Mouse (Mus musculus): Measurements from ENCODE around the gene Msmp.
A peak's percentile ranks its signal among the peaks of the same experiment; 100 is the strongest.

Msmp gene

DNA sequence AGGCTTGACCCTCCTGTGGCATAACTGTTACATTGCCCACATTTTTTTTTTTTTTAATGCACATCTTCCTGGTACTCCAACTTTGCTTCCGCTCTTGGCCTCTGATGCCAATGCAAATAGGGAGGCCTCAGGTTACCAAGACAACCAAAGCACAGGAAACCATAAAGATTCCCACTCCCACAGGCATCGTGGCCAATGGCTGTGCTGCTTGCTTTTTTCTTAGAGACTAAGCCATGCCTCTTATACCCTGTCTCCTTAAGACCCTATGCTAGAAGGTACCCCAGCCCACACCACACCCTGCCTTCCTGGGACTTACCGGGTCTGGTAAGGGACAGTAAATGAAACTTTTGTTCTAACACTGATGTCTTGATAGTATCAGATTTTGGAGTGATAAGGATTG lies 9.2 kb upstream of the Msmp start:
- DNase-seq (ENCODE audit: low spot score) = no peak

GRCm38 (mm10) chr4:43591961-43592360 lies 7.7 kb upstream of the Msmp start:
- no peak for DNase-seq (ENCODE audit: low spot score)

GRCm38 (mm10) chr4:43591543-43591942 lies 7.2 kb upstream of the Msmp start:
- no peak for DNase-seq (ENCODE audit: low spot score)

GRCm38 (mm10) chr4:43587681-43588080 lies 3.4 kb upstream of the Msmp start:
- peak; percentile 36 for DNase-seq (ENCODE audit: low spot score)

DNA sequence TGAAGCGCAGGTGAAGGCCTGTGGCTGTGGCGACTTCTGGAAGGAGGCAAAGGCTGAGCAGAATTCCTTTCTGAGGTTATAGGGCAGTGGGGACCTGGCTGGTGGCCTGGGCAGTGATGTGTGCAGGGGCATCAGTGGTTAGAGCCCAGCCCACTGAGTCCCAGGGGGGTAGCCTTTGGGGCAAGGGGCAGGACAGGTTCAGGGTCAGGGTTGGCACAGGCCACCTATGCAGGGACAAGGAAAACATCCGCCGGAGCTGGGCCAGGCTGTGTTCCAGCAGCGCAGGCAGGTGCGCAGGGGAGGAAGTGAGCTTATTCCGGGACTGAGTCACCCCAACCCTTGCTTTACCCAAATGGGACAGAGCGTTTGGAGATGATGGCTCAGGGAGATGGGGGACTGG lies 2.1 kb upstream of the Msmp start:
- DNase-seq (ENCODE audit: low spot score) = no peak

- no peak for DNase-seq (ENCODE audit: low spot score)
Measured at GRCm38 (mm10) chr4:43585682-43586081, 1.4 kb upstream of the Msmp start.

DNA sequence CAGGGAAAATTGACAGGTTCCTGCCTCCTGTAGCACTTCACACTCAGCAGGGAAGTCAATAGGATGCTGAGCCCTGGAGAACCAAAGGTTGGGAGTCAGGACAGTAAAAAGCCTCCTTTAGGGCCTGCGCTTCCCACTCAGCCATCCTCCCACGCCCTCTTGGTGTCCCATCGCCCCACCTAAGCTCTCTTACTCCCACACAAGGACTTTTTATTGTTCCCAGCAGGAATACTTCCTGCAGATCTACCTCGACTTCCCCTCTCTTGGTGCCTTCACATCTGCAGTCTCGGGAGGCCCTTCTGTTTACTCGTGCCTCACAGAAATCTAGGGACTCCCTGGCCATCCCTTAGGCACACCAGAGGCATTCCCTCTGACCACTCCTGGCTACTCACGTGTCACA lies 873 bp downstream of the Msmp start:
- no peak for DNase-seq (ENCODE audit: low spot score)

GRCm38 (mm10) chr4:43582241-43582640 lies 2.1 kb downstream of the Msmp start:
- DNase-seq (ENCODE audit: low spot score) = no peak

GRCm38 (mm10) chr4:43581381-43581780 lies 2.9 kb downstream of the Msmp start:
- no peak for DNase-seq (ENCODE audit: low spot score)

DNA sequence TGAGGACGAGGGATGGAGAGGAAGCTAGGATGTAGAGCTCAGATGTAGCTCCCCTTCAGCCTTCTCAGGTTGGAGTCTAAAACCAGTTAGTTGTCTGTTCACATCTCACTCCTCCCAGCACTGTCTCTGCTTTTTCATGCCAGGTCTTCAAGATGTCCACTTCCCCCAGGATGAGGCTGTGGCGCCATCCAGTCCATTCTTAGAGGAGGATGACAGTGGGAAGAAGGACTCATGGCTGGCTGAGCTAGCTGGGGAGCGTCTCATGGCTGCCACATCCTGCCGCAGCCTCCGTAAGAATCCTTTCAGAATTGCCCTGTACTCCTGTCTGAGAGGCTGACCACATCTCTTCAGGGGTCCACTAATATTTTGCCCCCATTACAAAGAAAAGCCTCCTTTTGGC lies 3.6 kb downstream of the Msmp start:
- DNase-seq (ENCODE audit: low spot score) = no peak

DNA sequence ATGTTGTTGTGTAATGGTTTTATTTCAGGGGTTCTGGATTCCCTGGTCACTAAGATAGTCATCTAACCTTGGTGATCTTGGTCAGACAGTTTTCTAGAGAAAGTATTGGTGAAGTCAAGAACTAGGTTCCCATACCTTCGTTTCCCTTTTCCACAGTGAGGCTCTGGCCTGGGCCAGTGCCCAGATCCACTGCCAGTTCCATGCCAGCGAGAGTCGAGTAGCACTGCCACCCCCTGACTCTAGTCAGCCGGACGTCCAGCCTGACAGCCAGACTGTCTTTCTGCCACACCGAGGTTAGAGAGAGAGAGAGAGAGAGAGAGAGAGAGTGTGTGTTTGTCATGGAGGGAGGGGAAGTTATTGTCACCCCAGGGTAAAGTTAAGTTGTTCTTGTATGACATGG lies 4.6 kb downstream of the Msmp start:
- no peak for DNase-seq (ENCODE audit: low spot score)

- DNase-seq (ENCODE audit: low spot score) = no peak
Measured at GRCm38 (mm10) chr4:43579256-43579655, 5.0 kb downstream of the Msmp start.

- DNase-seq (ENCODE audit: low spot score) = peak; percentile 91
Measured at GRCm38 (mm10) chr4:43578376-43579204, 5.7 kb downstream of the Msmp start, which contains the start of the genes Rgp1 and Gba2. TSS of gene Rgp1 (plus strand) at chr4:43578715. TSS of gene Gba2 (minus strand) at chr4:43578873.

GRCm38 (mm10) chr4:43577237-43577881 lies 6.9 kb downstream of the Msmp start:
- no peak for DNase-seq (ENCODE audit: low spot score)

- DNase-seq (ENCODE audit: low spot score) = no peak
Measured at GRCm38 (mm10) chr4:43575356-43575755, 8.9 kb downstream of the Msmp start.

- DNase-seq (ENCODE audit: low spot score) = no peak
Measured at GRCm38 (mm10) chr4:43573561-43573960, 10.7 kb downstream of the Msmp start.

DNA sequence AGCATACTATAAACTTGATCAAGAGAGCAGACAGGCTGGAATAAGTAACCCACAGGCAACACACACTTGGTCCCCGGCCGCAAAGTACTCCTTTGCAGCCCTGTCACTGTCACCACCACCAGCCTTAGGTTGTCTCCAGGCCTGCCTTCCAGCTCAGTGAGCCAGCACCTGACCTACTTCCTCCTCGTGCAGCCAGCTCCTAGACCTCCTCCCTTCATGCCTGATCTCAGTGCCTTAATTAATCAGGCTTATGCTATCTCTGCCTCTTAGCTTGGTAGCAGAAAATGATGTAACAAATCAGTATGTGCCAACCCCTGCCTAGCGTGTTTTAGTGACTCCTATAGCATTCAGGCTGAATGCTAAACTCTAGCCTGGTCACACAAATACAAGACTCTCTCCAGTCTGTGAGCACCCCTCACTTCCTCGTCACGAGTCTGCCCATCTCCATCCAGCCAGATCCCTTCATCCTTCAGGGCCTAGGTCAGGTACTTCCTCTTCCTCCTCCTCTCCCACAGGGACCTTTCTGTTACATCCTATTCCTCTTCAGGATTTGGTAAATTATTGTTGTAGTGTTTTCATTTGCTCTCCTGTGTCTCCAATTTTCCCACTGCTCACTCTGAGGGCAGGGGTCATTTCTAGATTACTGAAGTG lies 12.8 kb downstream of the Msmp start:
- no peak for DNase-seq (ENCODE audit: low spot score)

DNA sequence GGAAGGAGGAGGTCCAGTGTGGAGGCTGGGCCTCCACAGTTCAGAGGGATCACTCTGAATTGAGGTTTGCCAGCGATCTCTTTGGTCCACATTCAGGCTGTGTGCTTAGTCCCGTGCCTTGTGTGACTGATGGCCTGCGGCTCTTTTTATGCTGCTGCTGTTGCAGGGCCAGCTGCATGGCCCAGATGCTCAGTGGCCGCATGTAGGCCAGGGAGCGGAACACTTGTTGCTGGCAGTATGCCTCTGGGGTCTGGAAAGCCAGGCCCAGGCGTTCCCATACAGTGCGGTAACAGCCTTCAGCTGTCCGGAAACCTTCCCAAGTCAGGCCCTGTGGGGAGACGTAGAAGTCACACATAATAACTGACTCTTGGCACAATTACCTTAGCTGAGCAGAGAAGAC lies 17.2 kb downstream of the Msmp start:
- no peak for DNase-seq (ENCODE audit: low spot score)

DNA sequence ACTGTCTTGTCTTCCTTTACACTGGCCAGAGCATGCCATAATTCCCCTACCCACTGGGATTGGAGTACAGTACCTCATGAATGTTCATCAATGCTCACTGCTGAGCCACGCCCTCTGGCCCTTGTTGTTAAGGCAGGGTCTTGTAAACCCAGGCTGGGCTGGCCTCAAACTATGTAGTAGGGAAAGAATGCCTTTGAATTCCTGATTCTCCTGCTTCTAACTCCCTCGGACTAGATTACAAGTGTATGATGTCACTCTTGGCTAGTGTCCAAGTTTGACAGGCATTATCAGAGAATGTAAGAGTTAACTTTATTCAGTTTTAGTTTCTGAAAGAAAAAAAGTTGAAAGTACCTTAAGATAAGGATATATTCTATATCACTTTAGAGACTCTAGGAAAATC lies 20.1 kb downstream of the Msmp start:
- DNase-seq (ENCODE audit: low spot score) = no peak

DNA sequence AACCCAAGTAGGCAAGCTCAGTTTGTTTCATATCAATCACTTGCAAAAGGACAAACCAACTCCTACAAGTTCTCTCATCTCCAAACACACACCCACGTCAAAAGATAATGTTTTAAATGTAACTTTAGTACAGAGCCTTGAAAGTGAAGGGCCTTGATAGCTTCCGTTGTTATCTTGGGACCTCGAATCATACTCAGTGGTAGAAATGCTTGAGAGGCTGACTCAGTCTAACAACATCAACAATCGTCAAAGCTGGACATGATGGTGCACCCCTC lies 20.8 kb downstream of the Msmp start:
- no peak for DNase-seq (ENCODE audit: low spot score)

DNA sequence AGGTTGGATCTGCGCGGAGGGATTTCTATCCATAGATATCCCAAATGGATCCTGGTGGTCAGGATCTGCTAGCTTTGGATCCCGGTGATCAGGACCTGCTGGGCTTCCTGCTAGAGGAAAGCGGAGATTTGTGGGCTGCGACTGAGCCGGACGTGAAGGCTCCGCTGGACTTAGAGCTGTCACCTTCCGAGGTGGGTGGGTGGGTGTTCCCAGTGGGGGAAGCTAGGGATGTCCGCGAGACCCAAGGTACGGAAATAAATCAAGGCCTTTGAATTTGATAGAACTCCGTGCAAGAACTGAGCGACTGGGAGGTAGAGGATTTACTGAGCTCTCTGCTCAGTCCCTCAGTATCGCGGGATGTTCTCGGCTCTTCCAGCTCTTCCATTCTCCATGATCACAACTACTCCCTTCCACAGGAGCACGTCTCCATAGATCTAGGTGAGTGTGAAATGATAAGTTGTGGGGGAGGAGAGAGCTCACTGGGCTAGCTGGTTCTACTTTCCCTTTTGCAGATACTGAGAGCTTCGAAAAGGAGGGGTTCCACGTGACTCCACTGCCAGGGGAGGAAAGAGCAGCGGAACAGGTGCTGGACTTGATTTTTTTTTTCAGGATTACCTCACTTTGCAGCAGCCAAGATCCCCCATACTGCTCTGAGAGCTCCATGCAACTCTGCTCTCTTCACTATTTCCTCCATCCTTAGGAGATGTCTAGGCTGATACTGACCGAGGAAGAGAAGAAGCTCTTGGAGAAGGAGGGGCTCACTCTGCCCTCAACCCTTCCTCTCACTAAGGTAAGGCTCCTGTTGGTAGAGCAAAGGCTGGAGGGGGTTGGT lies 21.3 kb downstream of the Msmp start:
- no peak for DNase-seq (ENCODE audit: low spot score)

- peak; percentile 98 for DNase-seq (ENCODE audit: low spot score)
Measured at GRCm38 (mm10) chr4:43561997-43562768, 22.1 kb downstream of the Msmp start, which contains the start of the genes Creb3 and Tln1. TSS of gene Creb3 (plus strand) at chr4:43562332. TSS of gene Tln1 (minus strand) at chr4:43562691.
